Mouse (Mus musculus): ENCODE data around the gene Fubp1.

GRCm38 (mm10) chr3:152178816-152179215 lies 31.4 kb upstream of the Fubp1 start:
- TF ChIP-seq POLR2A (IDR thresholded peaks at IDR 0.05; ENCODE audit: extremely low read depth, insufficient read depth, low read length), result no peak
- TF ChIP-seq CTCF (IDR thresholded peaks at IDR 0.05; ENCODE audit: extremely low read depth, insufficient read depth, low read length), result no peak
